Mouse (Mus musculus) brain, embryonic 14.5 days (tissue): ENCODE results near the gene Smu1.

ENCODE experiments used
- CTCF ChIP-seq: fragments of 200-500 bp; IDR thresholded peaks from 2 replicates; pipeline ENCODE4 v1.5.1; 2012; ENCODE audit warnings: inconsistent platforms, mild to moderate bottlenecking, moderate library complexity, borderline replicate concordance; ENCODE audit not compliant: insufficient read depth, insufficient read length; ENCODE audit errors: extremely low read depth
- POLR2A ChIP-seq: fragments of 200-500 bp; IDR thresholded peaks from 2 replicates; pipeline ENCODE4 v1.6.1; 2012; ENCODE audit warnings: mild to moderate bottlenecking, inconsistent platforms, borderline replicate concordance; ENCODE audit not compliant: poor library complexity, insufficient read depth, insufficient read length, severe bottlenecking; ENCODE audit errors: extremely low read depth

- TF ChIP-seq CTCF = no peak
- no peak for TF ChIP-seq POLR2A
Observed at GRCm38 (mm10) chr4:40757157-40757779, 455 bp downstream of the Smu1 start.
